ENCODE assay signal across 20 mouse cellular contexts in the genomic region with DNA sequence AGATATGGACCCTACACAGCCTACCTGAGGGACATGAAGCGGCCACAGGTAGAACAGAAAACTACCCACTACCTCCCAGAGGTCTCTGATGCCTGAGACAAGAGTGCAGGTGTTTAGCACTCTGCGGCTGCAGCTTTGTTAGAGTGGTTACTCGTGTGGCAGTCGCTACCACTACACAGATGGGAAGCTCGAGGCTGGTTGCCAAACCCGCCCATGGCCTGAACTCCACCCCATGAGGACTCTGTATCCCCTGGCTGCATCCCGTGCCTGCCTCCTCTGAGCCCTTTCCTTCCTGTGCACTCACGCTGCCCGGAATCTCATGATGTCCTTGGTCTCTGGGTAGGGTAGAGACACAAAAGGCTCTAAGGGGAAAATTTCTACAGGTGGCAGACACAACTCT.
A peak's percentile ranks its signal among the peaks of the same experiment; 100 is the strongest.
DNase-seq lines count a peak whose midpoint lies in the region; ATAC-seq and TF ChIP-seq lines count a peak whose summit lies in the region.
"Had no signal": no experiment of that assay in that cellular context is flagged by ENCODE, and none has a peak within 500 bp of the region (broad histone marks: within the 10 kb centered on the region; RNA-seq: fewer than 3 reads in every experiment).

No protein-coding gene starts in this region.

- 88% methylated on average over 9 of the region's 9 CpGs for WGBS in midbrain, postnatal 0 days
- WGBS in midbrain, embryonic 13.5 days = 92% methylated on average over 9 of the region's 9 CpGs

- no peaks in the 10 kb centered on the region for H3K9me3 ChIP-seq in midbrain, postnatal 0 days (ENCODE audit: low read length)
- H3K9me3 ChIP-seq in midbrain, embryonic 13.5 days = no peaks in the 10 kb centered on the region
- H3K9me3 ChIP-seq: embryonic facial prominence, embryonic 13.5 days; embryonic facial prominence, embryonic 15.5 days; forebrain, embryonic 12.5 days had no signal

- H3K27ac ChIP-seq in layer of hippocampus, adult 2 months = peak overlapping the region; percentile 72; the same call in 1 of the 2 replicates
- no peak overlapping the region for H3K27ac ChIP-seq in midbrain, postnatal 0 days (ENCODE audit: low read depth, low read length)
- H3K27ac ChIP-seq in midbrain, embryonic 13.5 days = no peak overlapping the region
- H3K27ac ChIP-seq: embryonic facial prominence, embryonic 13.5 days; embryonic facial prominence, embryonic 15.5 days; forebrain, embryonic 10.5 days; forebrain, embryonic 12.5 days had no signal

- no peak overlapping the region for H3K4me2 ChIP-seq in midbrain, postnatal 0 days (ENCODE audit: low read depth, low read length, poor library complexity, severe bottlenecking)
- no peak overlapping the region for H3K4me2 ChIP-seq in midbrain, embryonic 13.5 days (replicated peaks)
- H3K4me2 ChIP-seq: embryonic facial prominence, embryonic 13.5 days; embryonic facial prominence, embryonic 15.5 days; forebrain, embryonic 12.5 days had no signal

- no peaks in the 10 kb centered on the region for H3K27me3 ChIP-seq in midbrain, postnatal 0 days (ENCODE audit: insufficient read depth, low read length)
- no peaks in the 10 kb centered on the region for H3K27me3 ChIP-seq in midbrain, embryonic 13.5 days
- H3K27me3 ChIP-seq: embryonic facial prominence, embryonic 13.5 days; embryonic facial prominence, embryonic 15.5 days; forebrain, embryonic 12.5 days had no signal

- H3K9ac ChIP-seq in midbrain, postnatal 0 days (replicated peaks; ENCODE audit: low read length, poor library complexity, severe bottlenecking) = 0 out of 2 replicates have a peak overlapping the region, but pooled peaks have one; percentile 2
- H3K9ac ChIP-seq in midbrain, embryonic 13.5 days (replicated peaks) = no peak overlapping the region
- H3K9ac ChIP-seq: embryonic facial prominence, embryonic 13.5 days; embryonic facial prominence, embryonic 15.5 days; forebrain, embryonic 12.5 days had no signal

- H3K4me3 ChIP-seq in layer of hippocampus, adult 2 months = no peak overlapping the region
- no peak overlapping the region for H3K4me3 ChIP-seq in midbrain, postnatal 0 days (ENCODE audit: low read depth, low read length)
- H3K4me3 ChIP-seq in midbrain, embryonic 13.5 days (replicated peaks) = no peak overlapping the region
- H3K4me3 ChIP-seq: embryonic facial prominence, embryonic 13.5 days; embryonic facial prominence, embryonic 15.5 days; erythroblast, embryonic 14.5 days; forebrain, embryonic 10.5 days; forebrain, embryonic 12.5 days had no signal

- peaks cover 28% of the 10 kb centered on the region for H3K36me3 ChIP-seq in midbrain, postnatal 0 days (ENCODE audit: insufficient read depth, low read length)
- peaks cover 55% of the 10 kb centered on the region for H3K36me3 ChIP-seq in midbrain, embryonic 13.5 days

- TF ChIP-seq CTCF in layer of hippocampus, adult 2 months (conservative IDR thresholded peaks at IDR 0.05) = no peak
- no peak for TF ChIP-seq CTCF in midbrain, postnatal 0 days (IDR thresholded peaks at IDR 0.05)

- no peak for ATAC-seq in midbrain, postnatal 0 days (ENCODE audit: low FRiP score)
- no peak for ATAC-seq in midbrain, embryonic 13.5 days
- ATAC-seq: forebrain, embryonic 14.5 days; forebrain, embryonic 16.5 days had no signal

- no peaks in the 10 kb centered on the region for H3K4me1 ChIP-seq in midbrain, postnatal 0 days (ENCODE audit: insufficient read depth, low read length)
- peaks cover 53% of the 10 kb centered on the region for H3K4me1 ChIP-seq in midbrain, embryonic 13.5 days (replicated peaks)

- no peak for DNase-seq in layer of hippocampus, adult 2 months (ENCODE audit: low spot score in 2 of 2)
- DNase-seq in layer of hippocampus, postnatal 36 days = no peak
- no peak for DNase-seq in midbrain, postnatal 0 days (ENCODE audit: low spot score)
- no peak for DNase-seq in cerebellum, adult 9-10 months
- DNase-seq: adrenal gland, adult 2 months; adrenal gland, postnatal 10 days; adrenal gland, postnatal 25 days; cerebellum, adult 11-12 months; cerebellum, adult 2 months; cerebellum, adult 9-11 months; cerebellum, postnatal 14 days; embryo, embryonic 11 days had no signal
